Mouse (Mus musculus) layer of hippocampus, postnatal 10 days (tissue): Measurements from ENCODE around the gene Ptn. TPM values are rescaled to one million over a fixed set of nuclear protein-coding genes. Genes with fewer than 3 reads are reported as not detected.
"Not testable (repeated sequence)": the region's sequence is repeated elsewhere in the genome, so short reads cannot be mapped to it uniquely, and the experiment has no call there.

Experiments used
- DNase-seq, 2 experiments: peaks; one replicate each; pipeline ENCODE4 v3.0.0; 2021; ENCODE audit warnings: low spot score in 2 of 2
- total RNA-seq, 2 experiments: library from RNA; stranded (reverse); gene quantifications; 2 replicates each; pipeline ENCODE4 v1.2.3; 2021

Ptn gene
- total RNA-seq, 2 experiments from 2014 or later, result 592 to 633 TPM

DNA sequence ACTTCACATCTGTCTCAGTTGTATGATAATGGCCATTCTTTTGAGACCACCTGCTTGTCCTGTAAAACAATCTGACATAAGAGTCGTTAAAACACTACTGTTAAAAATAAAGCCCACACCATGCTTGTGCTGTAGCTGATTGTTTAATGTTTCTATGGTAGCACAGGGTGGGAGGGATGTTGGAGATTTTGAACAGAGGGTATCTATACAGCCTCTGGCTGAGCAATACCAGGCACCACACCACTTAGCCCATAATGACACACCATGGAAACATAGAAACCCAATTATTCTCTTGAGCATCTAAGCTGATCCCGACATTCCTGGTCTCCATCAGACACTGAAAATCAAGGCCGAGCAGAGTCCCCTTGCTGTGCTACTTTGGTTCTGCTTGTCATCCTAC, 41.0 kb downstream of the Ptn start:
- DNase-seq, result no peak

DNA sequence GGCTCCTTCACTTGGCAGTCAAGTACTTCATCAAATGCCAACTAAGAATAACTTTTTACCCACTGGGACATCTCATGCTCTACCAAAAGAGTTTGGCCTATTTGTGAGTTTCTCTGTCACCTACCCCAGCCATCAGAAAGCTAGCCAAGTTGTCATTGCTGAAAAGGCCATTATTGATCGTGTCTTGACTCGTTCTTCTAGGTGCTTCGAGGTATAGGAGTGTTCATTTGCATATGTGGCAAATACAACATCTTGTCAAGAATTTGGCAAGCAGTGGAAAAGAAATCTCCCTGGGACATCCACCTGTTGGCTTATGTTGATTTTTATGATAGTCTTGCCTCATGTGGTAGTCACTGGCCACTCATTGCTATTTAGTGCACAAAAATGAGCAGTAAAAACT, 43.1 kb downstream of the Ptn start:
- DNase-seq, result no peak

DNA sequence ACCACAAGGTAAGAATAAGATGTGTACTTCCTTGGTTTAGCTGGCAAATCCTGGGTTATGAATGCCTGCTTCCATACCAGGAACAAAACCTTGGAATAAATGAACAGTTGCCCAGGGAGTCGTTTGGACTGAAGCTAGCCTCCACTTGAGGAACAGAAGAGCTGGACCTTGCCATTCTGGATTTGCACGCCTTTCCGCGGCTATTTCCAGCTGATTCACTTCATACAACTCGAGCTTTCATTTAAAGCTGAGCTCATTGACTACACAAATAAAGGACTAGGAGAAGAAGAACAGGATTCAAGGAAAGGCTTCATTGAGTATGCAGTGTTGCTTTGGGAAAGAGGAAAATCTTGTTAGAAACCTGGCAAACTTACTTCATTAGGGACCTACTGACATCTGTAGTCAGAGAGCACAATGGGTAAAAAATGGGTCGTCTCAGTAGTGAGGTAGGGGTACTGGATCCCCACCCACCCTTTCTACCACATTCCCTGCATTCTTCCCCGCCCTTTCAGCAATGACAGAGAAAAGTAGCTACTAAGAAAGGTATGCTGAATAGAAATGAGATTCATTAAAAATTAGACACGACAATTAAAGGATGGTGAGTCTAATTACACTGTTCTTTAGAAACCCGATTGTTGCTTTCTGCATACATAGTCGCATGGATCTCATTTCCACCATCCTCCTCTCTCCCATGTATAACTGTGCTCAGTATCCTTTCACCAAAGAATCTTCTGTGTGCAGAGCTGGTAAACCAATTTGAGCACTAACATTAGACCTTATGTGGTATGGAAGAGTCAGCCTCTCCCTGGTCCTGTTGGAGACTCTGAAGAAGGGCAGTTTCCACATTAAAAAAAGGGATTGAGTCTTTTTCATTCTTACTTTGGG, 54.8 kb downstream of the Ptn start:
- no peak for DNase-seq

DNA sequence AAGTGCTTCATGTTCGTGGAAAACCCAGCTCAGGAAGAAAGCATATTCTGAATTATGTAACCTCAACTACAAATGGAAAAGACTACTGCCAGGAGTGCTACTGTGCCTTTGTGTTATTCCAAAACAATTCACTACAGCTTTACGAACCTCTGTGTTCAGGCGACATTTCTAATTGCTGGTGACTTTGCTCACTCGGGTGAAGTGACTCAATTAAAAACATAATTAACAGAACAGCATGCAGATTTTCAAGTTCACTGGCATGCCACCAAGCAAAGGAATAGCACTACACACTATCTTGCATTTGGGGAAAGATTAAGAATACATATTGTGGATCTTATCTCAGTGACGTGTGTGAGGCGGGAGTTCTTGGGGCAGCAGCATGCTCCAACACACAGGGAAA, 57.1 kb downstream of the Ptn start:
- peak in 1 of 2 experiments; percentile 27 for DNase-seq

DNA sequence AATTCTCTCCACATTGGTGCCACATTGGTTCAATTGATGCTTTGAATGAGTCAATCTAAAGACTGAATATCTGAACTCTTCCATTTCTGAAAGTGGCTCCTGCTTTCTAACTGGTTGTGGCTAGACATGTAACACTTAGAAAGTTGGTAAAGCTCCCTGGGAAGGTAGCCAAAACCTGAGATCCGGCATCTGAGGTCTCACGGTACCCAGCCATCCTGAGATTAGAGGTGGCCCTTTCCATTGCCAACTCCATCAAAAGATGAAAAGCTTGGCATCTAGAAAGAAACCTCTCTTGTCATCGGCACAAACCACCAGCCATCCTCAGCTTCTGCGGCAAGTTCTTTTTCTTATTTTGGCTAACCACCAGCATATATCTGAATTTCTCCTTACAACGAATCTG, 70.2 kb downstream of the Ptn start:
- DNase-seq, result no peak

DNA sequence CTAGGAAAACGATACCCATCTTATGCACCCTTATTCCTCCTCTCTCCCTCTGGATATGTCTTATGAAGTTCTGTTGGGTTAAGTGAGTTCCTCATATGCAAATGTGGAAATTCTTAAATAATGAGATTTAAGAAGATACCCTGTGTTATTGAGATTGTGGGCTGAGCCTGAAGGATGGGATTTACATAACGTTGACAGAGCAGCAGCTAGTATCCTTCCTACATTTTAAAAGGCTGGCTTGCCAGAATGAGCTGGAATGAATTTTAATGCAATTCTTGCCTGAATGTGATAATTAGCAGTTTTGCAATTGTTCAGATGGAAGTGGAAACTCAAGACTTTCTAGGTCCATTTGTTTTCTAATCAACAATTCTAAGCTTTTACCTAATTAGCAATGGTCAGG, 73.3 kb downstream of the Ptn start:
- no peak for DNase-seq

DNA sequence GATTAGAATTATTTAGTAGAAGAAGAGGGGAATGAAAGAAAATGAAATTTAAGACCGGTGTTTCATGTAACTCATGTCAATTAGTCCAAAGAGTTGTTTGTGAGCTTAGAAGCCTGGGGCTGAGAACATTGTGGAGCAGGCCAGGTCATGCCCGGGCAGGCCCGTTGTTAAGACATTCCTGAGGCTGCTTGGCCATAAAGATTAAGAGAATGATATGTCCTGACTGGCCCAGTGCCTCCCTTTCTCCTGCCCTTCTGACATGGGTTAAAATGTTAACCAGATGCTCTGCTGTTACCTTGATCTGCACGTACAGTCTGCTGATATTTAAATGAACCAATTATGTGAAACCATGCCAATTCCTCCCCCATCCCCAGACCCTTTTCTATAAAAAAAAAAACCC, 74.4 kb downstream of the Ptn start:
- DNase-seq, result not testable (repeated sequence)

DNA sequence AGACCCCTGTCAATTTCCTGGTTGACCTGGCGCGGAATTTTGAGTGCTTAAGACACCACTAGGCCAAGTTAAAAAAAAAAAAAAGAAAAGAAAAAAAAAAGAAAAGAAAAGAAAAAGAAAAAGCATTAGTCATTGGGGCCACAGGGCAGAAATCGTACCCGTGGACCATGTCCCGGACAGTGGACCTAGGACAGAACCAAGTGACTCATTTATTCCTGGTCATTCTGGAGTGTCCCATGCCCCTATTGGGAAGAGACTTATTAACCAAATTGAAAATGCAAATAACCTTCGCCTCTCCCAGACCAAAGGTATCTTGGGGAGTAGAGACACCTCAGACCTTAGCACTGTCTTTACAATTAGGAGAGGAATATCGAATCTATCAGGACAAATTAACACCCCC, 80.2 kb downstream of the Ptn start:
- DNase-seq, result not testable (repeated sequence)

DNA sequence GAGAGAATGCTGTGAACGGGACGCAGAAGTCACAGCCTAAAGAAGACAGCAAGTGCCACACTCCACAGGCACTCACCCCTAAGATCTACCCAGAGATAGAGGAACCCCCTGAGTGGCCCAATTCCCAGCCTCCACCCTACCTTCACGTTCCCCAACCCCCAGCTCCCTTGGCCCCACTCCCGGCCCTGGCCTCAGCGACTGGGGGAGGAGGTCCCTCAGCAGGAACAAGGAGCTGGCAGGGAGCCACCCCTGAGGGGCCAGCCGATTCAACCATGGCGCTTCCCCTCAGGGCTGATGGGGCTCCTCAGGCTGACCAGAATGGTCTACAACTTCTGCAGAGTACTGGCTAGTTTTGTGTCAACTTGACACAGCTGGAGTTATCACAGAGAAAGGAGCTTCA, 81.9 kb downstream of the Ptn start:
- peak; percentile 33 to 64 for DNase-seq

DNA sequence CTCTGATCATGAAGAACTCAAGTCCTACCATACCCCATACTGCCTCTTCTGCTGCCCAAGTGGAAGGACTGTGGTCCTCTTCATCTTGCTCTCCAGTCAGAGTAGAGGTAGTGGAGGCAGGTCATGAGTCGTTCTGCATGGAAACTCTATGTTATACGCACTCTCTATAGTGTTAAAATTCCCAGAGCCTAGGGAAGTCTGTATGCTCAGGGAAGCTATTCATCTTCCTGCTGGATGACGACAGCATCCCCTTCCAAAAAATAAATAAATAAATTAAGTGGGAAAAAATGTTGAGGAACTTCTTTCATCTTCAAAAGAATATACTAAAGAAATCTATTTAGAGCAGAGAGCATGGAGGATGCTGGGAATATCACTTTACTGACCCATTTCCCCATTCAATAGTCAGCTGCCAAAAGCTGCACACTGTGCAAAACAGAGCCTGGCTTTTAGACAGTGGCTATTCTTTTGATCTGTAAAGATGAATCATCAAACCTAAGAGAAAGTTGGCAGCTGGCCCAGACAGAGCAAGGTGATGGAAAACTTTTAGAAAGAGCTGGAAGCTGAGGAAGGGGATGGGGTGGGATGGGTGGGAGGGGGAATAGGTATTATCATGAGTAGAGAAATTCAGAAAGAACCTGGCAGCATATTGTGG, 84.4 kb downstream of the Ptn start:
- peak in 1 of 2 experiments; percentile 19 for DNase-seq

DNA sequence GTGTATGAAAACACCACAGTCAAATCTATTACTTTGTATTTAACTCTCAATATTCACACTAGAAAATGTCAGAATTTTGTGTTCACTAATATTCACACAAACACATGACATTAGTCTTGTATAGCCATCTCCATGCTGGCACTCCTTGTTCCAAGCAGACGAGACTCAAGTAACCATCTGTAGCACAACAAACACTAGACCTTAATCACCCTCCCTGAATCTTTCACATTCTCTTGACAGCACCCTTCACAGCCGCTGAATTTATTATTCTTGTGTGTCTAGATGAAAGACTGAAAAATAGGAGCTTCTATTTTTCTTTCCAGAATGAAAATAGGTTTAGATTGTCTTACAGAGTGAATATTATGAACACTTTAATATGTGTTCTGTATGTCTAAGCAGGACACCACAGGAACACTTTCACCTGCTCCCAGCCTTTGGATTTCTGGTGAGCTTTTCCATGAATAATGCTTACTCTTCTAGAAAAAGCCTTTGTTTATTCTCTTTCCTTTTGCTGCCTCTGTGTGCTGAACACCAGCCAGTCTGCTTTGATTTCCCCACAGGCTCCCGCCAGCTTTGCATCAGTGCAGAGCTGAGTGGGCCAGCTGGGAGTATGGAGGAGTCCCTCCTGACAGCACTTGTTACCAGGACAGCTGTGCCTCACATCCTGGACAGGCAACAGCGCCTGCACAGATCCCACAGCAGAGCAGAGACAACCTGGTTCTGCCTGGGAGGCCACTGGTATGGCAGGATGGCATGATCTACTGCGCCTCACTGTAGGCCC, 87.1 kb downstream of the Ptn start:
- peak; percentile 50 to 62 for DNase-seq

DNA sequence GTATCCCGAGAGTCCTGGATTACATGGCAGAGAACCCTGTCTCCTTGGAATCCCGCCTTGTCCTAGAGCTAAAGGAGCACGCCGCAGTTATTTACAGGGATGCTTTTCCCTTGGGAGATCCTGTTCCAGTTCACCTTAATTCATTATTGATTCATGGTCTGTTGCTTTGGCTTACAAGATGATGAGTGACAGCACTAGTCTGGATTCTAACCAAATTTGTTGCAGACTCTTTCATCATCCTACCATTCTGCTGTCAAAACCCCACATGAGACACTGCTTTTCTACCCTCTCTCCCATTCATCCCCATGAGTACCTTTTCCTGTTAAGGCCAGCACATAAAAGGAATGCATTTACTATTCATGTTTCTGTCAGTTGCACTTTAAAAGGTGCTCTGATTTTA, 96.7 kb downstream of the Ptn start:
- no peak for DNase-seq

DNA sequence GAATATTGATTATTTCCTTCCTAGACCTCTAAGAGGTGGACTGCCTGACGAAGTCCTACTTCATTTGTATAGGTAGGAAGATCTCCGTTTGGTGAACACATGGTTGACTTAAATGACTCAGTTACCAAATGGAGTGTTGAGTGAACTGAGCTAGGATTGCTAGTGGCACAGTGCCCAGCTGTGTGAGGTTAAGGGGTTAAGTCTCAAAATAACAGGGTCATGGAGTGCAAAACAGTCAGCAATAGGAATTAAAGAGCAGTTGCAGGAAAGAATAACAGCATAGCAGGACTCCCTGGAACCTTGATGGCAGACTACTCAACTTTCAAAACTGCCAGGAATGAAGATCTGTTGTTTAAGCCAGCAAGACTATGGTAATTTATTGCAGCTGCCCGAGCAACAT, 114.5 kb downstream of the Ptn start:
- DNase-seq, result no peak

DNA sequence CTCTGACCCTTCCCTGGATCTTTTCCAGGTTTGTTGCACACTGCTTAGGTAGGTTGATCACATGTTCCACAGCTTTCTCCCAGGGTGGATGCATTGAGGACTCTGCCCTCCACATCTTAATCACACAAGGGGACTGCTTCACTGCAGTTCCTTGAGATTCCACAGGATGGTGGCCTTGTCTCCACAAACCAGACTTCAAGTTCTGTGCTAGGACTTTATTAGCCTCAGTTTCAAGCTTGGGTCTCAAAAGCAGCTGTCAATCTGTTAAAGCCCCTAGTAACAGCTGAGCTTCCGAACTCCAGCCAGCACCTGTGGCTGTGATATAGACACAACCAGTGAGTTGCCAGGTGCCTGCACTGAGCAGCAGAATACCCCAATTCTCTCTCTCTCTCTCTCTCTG, 118.5 kb downstream of the Ptn start:
- peak; percentile 68 to 73 for DNase-seq

DNA sequence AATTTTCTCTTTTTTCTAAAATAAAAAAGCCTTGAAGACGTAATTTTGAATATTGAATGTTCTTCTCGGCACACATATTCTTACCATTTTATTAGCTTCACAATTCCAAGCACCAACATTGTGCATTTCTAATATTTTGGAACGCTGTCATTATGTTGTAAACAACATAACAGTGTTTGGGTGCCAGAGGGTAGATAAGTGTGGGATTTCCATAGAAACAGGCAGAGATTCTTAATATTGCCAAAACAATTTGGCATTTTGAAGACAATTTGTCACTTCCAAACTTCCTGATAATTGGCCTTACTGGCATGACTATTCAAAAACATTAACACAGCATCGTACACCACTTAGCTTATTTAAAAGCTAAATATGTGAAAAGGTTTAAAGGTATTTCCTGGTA, 119.1 kb downstream of the Ptn start:
- DNase-seq, result no peak

DNA sequence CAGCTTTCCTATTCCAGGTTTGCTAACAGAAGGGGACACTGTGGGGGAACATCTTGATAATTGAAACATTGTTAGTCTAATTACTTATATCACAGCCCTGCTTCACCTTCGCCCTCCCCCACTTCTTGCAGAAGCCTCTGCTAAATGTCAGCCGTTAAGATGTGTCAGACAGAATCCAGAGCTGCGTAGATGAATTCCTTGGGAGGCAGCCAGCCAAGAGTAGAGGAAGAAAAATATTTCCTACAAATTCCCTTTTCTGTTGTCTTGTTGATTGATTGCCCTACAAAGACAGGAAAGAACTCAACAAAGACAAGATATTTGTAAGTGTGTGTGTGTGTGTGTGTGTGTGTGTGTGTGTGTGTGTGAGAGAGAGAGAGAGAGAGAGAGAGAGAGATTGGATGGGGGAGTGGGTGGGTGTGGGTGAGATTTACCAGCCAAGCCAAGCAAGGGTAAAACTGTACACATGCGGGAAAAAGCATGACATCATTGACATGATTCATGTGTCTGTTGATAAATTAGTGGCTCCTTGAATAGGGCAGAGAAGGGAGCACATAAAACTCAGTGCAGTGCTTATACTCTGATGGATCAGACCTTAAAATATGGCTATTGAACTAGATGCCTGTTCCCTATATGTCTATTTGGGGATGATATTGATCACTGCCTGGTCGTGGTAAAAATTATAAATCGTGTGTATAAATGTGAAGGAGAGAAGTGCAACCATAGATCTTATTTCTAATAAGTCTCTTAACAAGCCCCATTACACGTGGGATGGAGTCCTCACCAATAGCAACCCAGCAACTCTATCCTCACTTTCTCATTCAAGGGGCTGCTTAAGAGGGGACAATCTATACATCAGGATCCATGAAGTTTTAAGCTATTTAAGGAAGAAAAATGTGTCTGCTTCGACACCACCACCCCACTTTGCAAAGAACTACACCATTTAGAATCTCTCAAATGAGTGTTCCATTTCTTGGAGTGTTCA, 133.0 kb downstream of the Ptn start:
- DNase-seq, result no peak

DNA sequence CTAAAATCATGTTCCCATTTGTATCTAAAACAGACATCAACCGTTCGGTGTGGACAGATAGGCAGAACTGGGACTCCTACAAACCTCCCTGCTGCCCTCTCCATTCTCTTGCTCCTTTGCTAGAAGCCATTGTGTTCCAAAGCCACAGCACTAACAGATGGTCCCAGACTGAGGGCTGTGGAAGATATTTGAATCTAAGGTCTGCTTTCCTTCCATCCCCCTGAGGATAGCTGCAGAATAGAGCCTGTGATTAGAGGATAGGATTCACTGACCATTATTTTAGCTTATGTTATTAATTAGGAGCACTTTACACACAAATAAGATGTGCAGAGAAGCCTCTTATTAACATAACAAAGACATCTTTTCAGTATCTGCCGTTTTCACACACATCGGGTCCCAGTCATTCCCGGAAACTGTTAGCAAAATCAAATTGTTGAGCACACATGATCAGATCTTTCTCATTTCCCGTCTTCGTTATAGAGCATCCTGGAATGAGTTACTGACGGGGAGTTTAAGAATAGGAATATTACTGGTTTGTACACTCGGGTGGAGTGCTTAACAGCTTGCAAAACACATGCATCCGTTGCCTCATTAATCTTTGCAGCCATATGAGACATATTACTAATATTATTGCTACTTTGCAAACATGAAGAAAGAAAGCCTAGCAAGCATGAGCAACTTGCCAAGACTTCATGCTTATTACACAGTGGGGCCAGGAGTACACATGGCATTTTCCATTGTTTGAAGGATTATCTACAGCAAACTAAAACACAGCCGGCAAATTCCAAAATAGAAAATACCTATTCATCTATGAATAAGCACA, 137.4 kb downstream of the Ptn start:
- no peak for DNase-seq

DNA sequence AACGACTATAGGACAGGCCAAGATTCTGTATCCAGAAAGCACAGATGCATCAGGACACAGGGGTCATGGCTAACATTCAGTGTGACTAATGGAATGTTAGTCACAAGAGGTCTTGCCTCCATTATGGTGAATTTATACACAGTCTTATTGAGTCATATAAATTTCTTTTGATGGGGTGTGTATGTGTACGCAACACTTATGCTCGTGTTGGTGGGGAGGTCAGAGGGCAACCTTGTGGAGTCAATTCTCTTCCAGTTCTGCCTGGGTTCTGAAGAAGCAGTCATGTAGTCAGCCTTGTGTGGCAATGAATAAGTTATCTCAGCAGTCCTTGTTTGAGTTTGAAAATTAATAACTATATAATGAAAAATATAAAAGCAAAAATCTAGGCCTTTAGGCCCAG, 138.7 kb downstream of the Ptn start:
- DNase-seq, result no peak
